Mouse (Mus musculus) hematopoietic stem cell, adult 5-6 weeks (primary cell): ENCODE measurements around the gene Arhgap27. TPM values are rescaled to one million over a fixed set of nuclear protein-coding genes. Genes with fewer than 3 reads are reported as not detected.
A peak's percentile ranks its signal among the peaks of the same experiment; 100 is the strongest.

Experiments used
- ATAC-seq, 2 experiments: fragments of 125-278 bp in 1 of 2; replicated peaks in 1 of 2; 2 replicates each; pipeline ENCODE4 v1.8.0; 2016 to 2017; ENCODE audit warnings: inconsistent platforms in 2 of 2, mild to moderate bottlenecking in 2 of 2, moderate number of reproducible peaks in 2 of 2, low read depth in 1 of 2, moderate TSS enrichment in 1 of 2; ENCODE audit not compliant: low FRiP score in 2 of 2, poor library complexity in 2 of 2, severe bottlenecking in 2 of 2, insufficient read depth in 1 of 2, low TSS enrichment in 1 of 2
- total RNA-seq: library from RNA; stranded (forward); fragments of 172-1452, 232-1000 nt; gene quantifications from 2 replicates; pipeline ENCODE4 v1.2.3, GENCODE M21; 2017

Gene Arhgap27
- total RNA-seq, 1 experiment from 2014 or later = 21.5 TPM

GRCm38 (mm10) chr11:103345408-103346091 lies 17.9 kb downstream of the Arhgap27 start:
- ATAC-seq = no peak

GRCm38 (mm10) chr11:103344494-103345332 lies 18.8 kb downstream of the Arhgap27 start:
- peak; percentile 77 to 78 for ATAC-seq

- no peak for ATAC-seq
These were observed 19.6 kb downstream of the Arhgap27 start for GRCm38 (mm10) chr11:103343881-103344280.

DNA sequence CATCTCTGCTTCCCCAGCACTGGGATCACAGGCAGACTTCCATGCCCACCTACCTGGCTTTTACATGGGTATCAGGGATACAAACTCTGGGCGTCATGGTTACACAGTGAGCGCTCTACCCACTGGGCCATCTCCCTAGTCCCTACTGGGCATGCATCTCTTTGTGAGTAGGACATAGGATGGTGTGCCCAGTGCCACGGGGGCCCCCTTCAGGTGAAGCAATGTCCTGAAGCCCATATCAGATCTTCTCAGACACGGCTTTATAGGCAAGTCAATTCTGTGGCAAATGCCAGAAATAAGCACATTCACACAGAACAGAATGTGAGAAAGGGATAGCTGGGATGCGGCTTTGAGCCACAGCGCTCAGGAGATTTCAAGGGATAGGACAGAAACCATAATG lies 20.4 kb downstream of the Arhgap27 start:
- no peak for ATAC-seq

DNA sequence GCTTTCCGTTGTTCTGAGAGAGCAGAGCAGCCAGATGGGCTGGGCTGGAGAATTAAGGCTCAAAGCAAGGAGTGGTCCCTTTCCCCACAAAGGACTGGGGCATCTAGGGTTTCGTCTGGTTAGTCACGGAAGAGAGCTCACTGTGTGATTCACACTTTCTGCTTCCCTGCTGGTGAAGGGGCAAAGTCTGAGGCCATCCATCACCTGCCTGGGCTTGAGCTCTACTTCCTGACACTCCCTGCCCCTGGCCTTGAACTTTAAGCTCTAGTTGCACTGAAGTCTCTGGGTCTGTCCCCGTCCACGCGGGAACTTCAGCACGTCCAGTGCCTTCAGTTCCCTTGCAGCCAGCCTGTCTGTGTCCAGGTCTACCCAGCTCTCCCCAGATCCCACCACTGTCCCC lies 22.8 kb downstream of the Arhgap27 start:
- no peak for ATAC-seq

DNA sequence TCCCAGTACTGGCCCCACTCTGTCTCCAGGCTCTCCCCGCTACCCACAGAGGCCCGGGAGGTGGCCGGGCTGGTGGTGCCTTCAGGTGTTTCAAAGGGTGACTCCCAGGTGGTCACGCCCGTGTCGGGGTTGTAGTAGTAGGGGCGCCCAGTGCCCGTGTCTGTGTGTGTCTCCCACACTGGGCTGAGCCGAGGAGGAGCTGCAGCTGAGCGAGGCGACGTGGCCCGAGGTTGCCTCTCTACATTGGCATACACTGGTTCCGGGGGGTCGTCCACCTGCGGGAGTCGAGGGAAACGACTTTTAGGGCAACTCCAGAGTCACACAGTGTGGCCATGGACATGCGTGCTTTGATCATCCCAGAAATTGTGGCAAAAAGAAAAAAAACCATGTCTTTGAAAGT lies 23.4 kb downstream of the Arhgap27 start:
- ATAC-seq = no peak

DNA sequence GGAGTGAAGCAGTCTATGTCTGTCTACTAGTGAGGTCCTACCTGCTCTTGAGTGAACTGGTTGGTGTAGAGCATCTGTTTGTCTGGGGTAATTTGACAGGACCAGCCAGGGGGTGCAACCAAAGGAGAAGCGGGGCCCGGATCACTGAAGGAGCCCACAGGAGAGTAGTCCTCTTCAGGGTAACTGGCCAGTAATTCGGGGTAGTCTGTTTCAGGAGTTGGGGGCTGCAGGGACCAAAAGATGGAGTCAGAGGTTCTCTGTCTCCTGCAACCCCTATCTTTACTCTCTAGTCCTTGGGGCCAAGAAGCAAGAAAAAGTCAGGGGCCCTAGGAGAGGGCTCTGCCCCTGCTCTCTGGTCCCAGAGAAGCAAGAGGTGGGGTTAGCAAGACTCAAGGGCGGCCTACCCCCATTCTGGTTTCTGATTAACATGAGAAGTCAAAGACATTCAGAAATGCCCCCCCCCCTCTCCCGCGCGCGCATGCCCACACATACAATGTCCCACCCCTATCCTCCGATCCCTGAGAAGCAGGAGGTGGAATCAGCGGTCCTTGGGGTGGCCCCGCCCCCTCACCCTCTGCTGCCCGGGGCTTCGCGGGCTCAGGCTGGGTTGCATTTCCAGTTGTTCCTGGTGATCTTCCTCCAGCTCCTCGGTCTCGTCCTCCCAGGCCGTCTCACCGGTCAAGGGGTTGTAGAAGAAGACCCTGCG lies 23.9 kb downstream of the Arhgap27 start:
- ATAC-seq = no peak

DNA sequence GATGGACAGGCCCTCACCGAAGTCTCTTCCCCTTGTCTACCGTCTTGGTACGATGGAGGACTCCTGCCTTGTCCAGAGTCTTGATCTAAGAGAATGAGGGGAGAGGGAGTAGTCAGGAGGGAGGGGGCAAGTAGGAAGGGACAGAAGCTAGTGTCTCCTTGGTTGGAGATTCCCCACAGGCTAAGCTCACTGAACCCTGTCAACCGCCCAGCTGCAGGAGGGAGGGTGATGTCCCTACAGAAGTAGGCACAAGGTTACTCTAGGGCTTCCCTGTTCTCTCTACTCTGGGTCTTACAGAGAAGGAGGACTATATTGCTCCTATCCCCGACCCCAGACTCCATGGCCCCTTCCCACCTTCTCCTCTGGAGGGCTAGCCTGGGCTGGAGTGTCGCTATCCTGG lies 24.8 kb downstream of the Arhgap27 start:
- ATAC-seq = no peak

- no peak for ATAC-seq
These were observed 25.4 kb downstream of the Arhgap27 start for GRCm38 (mm10) chr11:103338119-103338518.

GRCm38 (mm10) chr11:103337180-103337579 lies 26.3 kb downstream of the Arhgap27 start:
- ATAC-seq = no peak

GRCm38 (mm10) chr11:103335561-103335960 lies 27.9 kb downstream of the Arhgap27 start:
- no peak for ATAC-seq

DNA sequence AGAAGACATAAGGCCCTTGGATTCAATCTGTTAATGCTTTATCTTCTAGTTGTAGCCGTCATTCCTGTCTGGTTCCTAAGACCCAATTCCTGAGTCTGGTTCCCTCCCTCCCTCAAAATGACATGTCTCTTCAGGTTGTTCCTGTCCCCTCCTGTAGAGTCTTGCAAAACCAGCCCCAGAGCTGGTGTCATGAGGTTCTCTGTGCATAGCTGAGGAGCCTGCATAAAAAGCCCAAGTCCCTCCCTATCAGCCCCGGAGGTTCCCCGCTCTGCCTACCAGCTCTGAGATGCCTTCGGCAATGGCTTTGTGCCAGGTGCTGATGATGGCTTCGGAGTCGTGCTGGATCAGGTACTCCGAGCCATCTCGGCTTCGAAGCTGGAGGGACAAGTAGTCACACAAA lies 28.6 kb downstream of the Arhgap27 start:
- no peak for ATAC-seq

- ATAC-seq = no peak
These were observed 29.6 kb downstream of the Arhgap27 start for GRCm38 (mm10) chr11:103333719-103334398.

DNA sequence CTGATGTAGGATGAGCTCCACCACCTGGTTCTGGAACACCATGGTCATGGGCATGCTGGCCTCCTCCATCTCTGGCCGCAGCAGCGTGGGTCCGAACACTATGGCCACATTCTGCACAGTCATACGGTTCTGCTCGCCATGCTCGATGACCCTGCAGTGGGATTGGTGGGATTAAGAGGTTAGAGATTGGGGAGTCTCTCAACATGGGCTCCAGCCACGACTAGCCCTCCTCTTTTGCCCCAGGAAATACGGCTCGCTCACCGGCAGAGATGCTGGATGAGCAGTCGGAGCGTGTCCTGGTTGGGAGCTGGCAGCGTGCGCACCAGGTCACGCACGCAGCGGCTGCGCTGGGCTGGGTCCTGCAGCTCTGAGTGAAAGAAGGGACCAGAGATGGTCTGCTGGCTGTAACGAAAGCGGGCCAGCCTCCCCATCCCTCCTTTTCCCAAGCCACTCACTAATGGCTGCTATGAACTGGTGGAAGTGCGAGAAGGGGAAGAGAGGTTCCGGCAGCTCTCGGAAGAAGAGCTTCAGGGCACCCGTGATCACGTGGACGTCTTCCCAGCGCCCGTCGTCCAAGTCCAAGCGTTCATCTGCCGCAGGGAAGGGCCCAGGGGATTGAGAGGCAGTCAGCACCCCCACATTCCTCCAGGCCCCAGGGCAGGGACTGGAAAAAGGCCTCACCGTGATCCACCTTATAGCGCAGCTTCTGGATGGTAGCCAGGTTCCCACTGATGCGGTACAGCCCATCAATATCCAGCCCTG lies 30.4 kb downstream of the Arhgap27 start:
- ATAC-seq = no peak

DNA sequence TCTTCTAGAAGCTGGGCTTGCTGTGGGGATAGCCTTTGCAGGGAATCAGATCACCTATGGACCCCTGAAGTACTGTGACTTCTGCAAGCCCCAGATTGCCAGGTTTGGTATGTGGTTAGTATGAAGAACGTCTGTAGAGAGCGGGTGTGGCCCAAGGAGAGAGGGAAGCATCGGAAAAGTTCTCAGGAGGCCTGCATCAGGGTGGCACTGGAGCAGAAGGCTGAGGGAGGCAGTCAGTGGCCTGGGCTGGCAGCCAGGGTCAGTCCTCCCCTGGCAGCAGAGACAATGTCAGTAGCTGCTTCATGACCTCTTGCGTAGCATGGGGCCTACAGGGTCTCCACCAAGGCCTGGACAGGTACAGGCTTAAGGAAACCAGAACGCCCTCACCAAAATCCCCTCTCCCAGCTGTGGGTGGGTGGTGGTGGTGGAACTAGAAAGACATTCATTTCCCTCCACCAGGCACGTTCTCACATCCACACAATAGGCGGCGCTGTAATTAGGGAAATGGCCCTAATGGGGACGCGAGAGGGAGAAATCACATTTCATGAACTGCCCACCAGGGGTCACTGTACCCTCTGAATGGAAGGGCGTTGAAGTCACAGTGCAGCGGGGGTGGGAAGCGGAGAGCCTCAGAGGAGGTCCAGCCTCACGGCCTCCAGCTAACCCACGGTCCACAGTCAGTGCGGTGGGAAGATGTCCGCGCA lies 31.2 kb downstream of the Arhgap27 start:
- peak; percentile 76 to 82 for ATAC-seq

DNA sequence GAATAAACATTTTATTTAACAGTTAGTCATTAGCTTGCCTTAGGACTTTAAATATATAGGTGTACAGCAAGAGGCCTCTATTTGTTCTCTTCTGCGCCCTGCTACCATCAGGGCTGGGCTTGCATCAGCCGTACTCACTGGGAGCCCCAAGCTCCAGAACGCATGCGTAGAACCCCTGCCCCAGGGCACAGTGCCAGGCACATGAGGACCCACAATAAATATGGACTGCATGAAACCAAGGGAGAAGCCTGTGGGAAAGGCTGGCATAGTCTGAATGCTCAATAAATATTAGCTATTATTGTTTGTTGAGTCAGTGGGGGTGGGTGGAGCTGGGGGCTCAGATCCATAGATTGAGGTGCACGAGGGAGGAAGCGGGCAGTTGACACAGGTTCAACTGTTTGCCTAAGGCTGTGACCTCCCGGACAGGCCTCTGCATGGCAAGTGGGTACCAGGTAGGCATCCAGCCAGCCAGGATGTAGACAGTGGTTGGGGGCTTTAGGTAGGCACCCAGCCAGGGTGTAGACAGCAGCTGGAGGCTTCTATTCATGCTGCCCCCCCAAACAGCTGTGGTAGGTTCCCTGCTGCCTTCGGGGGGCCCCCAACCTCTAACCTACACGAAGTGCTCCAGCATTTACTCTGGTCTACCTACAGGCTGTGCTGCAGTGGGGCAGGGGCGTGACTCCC lies 31.8 kb downstream of the Arhgap27 start:
- ATAC-seq = no peak
